Mouse (Mus musculus) heart, postnatal 0 days (tissue): Measurements from ENCODE around the gene 2410004B18Rik. TPM values are rescaled to one million over a fixed set of nuclear protein-coding genes. Genes with fewer than 3 reads are reported as not detected.

Experiments
- ATAC-seq: fragments of 200-750 bp; cut with Nextera tagmentation; 2 replicates; pipeline ENCODE4 v1.8.0; 2017; ENCODE audit warnings: low read depth, moderate number of reproducible peaks, moderate library complexity; ENCODE audit not compliant: insufficient read depth
- DNase-seq: peaks from one replicate; pipeline ENCODE4 v3.0.0-alpha.2; 2016; ENCODE audit warnings: low spot score
- H3K27ac ChIP-seq: fragments of 300-500 bp; sonication (generic); 2 replicates; pipeline ENCODE4 v1.5.1; 2014; ENCODE audit warnings: low read depth, mild to moderate bottlenecking
- H3K27me3 ChIP-seq: fragments of 300-500 bp; sonication (generic); 2 replicates; pipeline ENCODE4 v1.6.1; 2014; ENCODE audit warnings: low read length, mixed read lengths; ENCODE audit not compliant: control insufficient read depth, insufficient read depth
- H3K36me3 ChIP-seq: fragments of 300-500 bp; sonication (generic); replicated peaks from 2 replicates; pipeline ENCODE4 v1.6.1; 2014; ENCODE audit warnings: low read length, mixed read lengths; ENCODE audit not compliant: control insufficient read depth, insufficient read depth
- H3K4me1 ChIP-seq: fragments of 300-500 bp; sonication (generic); 2 replicates; pipeline ENCODE4 v1.6.1; 2014; ENCODE audit warnings: antibody characterized with exemption; ENCODE audit not compliant: control insufficient read depth, insufficient read depth
- H3K4me2 ChIP-seq: fragments of 300-500 bp; sonication (generic); 2 replicates; pipeline ENCODE4 v1.6.1; 2014; ENCODE audit warnings: low read depth, mild to moderate bottlenecking, low read length, moderate library complexity
- H3K4me3 ChIP-seq: fragments of 300-500 bp; sonication (generic); 2 replicates; pipeline ENCODE4 v1.5.1; 2014; ENCODE audit warnings: low read depth, low read length
- H3K9ac ChIP-seq: fragments of 300-500 bp; sonication (generic); replicated peaks from 2 replicates; pipeline ENCODE4 v1.6.1; 2014; ENCODE audit warnings: low read depth, low read length, mixed read lengths
- H3K9me3 ChIP-seq: fragments of 300-500 bp; sonication (generic); replicated peaks from 2 replicates; pipeline ENCODE4 v1.6.1; 2016; ENCODE audit warnings: low read length; ENCODE audit not compliant: control insufficient read depth
- CTCF ChIP-seq: IDR thresholded peaks from 2 replicates; pipeline ENCODE4 v1.5.1; 2016; ENCODE audit warnings: antibody characterized with exemption, control low read depth, low read depth
- EP300 ChIP-seq: IDR thresholded peaks from 2 replicates; pipeline ENCODE4 v1.6.1; 2016; ENCODE audit warnings: antibody characterized with exemption, low read depth
- WGBS: fragments of 180-500 bp; shearing (Covaris S2); extraction: QIAGEN DNeasy Blood & Tissue Kit; methylation state at CpG from one replicate; pipeline ENCODE4 v1.1.7; 2014; 5-methylcytosine and 5-hydroxymethylcytosine counted together
- polyA plus RNA-seq: library from polyadenylated mRNA; unstranded; fragments of >200 nt; fragmentation: Nextera tagmentation; extraction: Ambion mirVana; gene quantifications from 2 replicates; pipeline ENCODE4 v1.2.1, GENCODE M21; 2015
- total RNA-seq: library from RNA; depleted of rRNA; stranded (reverse); fragments of >200 nt; gene quantifications from 2 replicates; pipeline ENCODE4 v1.2.3, GENCODE M21; 2014; ENCODE audit warnings: low replicate concordance; rRNA removed

2410004B18Rik gene
- total RNA-seq (9.1 and 12.3 TPM in 2 replicates), polyA plus RNA-seq (35.9 and 37.6 TPM in 2 replicates)

- Histone ChIP-seq H3K36me3 (peaks cover 34% of the 10 kb centered on the region), H3K4me1 (peaks cover 17% of the 10 kb centered on the region), H3K27ac (peak within 1 kb of the TSS; percentile 80), H3K4me3 (peak within 1 kb of the TSS; percentile 98), H3K9me3 (no peaks in the 10 kb centered on the region), H3K9ac (peak within 1 kb of the TSS; percentile 98), H3K27me3 (no peaks in the 10 kb centered on the region), H3K4me2 (peak within 1 kb of the TSS; percentile 99)
- TF ChIP-seq CTCF (peak; percentile 97), EP300 (0 out of 2 replicates have a peak, but pooled peaks have one; percentile 17)
- DNase-seq (peak; percentile 91), ATAC-seq (peak; percentile 94)
- 1% methylated on average over 60 of the region's 70 CpGs for WGBS
Observed at GRCm38 (mm10) chr3:145937505-145938404, at the start of gene 2410004B18Rik. Gene 2410004B18Rik (plus strand): TSS chr3:145938014.

GRCm38 (mm10) chr3:145890346-145891132, 47.3 kb upstream of the 2410004B18Rik start:
- ATAC-seq = no peak
- TF ChIP-seq EP300 (no peak), CTCF (no peak)

GRCm38 (mm10) chr3:145892451-145892850, 45.4 kb upstream of the 2410004B18Rik start:
- no peak for TF ChIP-seq CTCF
- Histone ChIP-seq H3K27ac (no peak overlapping the region), H3K4me1 (peaks cover 16% of the 10 kb centered on the region), H3K9me3 (no peaks in the 10 kb centered on the region), H3K4me3 (no peak overlapping the region), H3K9ac (no peak overlapping the region), H3K27me3 (no peaks in the 10 kb centered on the region), H3K36me3 (no peaks in the 10 kb centered on the region), H3K4me2 (no peak overlapping the region)
- no peak for DNase-seq
- 75% methylated on average over 3 of the region's 3 CpGs for WGBS
- ATAC-seq = no peak

More at GRCm38 (mm10) chr3:145890346-145891132, 47.3 kb upstream of the 2410004B18Rik start:
- no peaks in the 10 kb centered on the region for H3K27me3 ChIP-seq
- no peak overlapping the region for H3K4me3 ChIP-seq
- no peak overlapping the region for H3K27ac ChIP-seq
- no peak overlapping the region for H3K4me2 ChIP-seq
- no peak overlapping the region for H3K9ac ChIP-seq
- DNase-seq = no peak
- no peaks in the 10 kb centered on the region for H3K36me3 ChIP-seq
- WGBS = 76% methylated on average over 18 of the region's 18 CpGs
- H3K4me1 ChIP-seq = peaks cover 24% of the 10 kb centered on the region
- no peaks in the 10 kb centered on the region for H3K9me3 ChIP-seq

GRCm38 (mm10) chr3:145894131-145894530, 43.7 kb upstream of the 2410004B18Rik start:
- Histone ChIP-seq H3K27ac (0 out of 2 replicates have a peak overlapping the region, but pooled peaks have one; percentile 17), H3K9ac (no peak overlapping the region), H3K27me3 (no peaks in the 10 kb centered on the region), H3K4me2 (no peak overlapping the region), H3K4me1 (peaks cover 20% of the 10 kb centered on the region), H3K4me3 (no peak overlapping the region), H3K9me3 (no peaks in the 10 kb centered on the region), H3K36me3 (no peaks in the 10 kb centered on the region)
- no peak for TF ChIP-seq EP300
- no peak for TF ChIP-seq CTCF
- 57% methylated on average over 12 of the region's 12 CpGs for WGBS
- no peak for DNase-seq
- ATAC-seq = no peak

- no peaks in the 10 kb centered on the region for H3K9me3 ChIP-seq
- peak; percentile 92 for TF ChIP-seq EP300
- no peak for TF ChIP-seq CTCF
- ATAC-seq (peak; percentile 81), DNase-seq (peak; percentile 84)
- H3K4me2 ChIP-seq = peak overlapping the region; percentile 22; the same call in 1 of the 2 replicates
- peaks cover 30% of the 10 kb centered on the region for H3K4me1 ChIP-seq
- H3K27me3 ChIP-seq = no peaks in the 10 kb centered on the region
- no peak overlapping the region for H3K4me3 ChIP-seq
- peak overlapping the region; percentile 85 for H3K27ac ChIP-seq
- H3K9ac ChIP-seq = no peak overlapping the region
- no peaks in the 10 kb centered on the region for H3K36me3 ChIP-seq
- WGBS = 24% methylated on average over 11 of the region's 11 CpGs
Observed at GRCm38 (mm10) chr3:145897749-145898148, 40.1 kb upstream of the 2410004B18Rik start.
